Mouse (Mus musculus) layer of hippocampus, adult 8-10 months (tissue): ENCODE data around the gene Kif17. TPM values are rescaled to one million over a fixed set of nuclear protein-coding genes. Genes with fewer than 3 reads are reported as not detected.
A peak's percentile ranks its signal among the peaks of the same experiment; 100 is the strongest.

Source experiments
- DNase-seq, 2 experiments: peaks; one replicate each; pipeline ENCODE4 v3.0.0; 2022; ENCODE audit warnings: low spot score in 2 of 2
- total RNA-seq, 4 experiments: library from RNA; stranded (reverse); gene quantifications; 2 replicates each; pipeline ENCODE4 v1.2.4; 2022

Kif17 gene
- 10 to 100 TPM; 20.7 to 27.0 (median 23.2) TPM for total RNA-seq

DNA sequence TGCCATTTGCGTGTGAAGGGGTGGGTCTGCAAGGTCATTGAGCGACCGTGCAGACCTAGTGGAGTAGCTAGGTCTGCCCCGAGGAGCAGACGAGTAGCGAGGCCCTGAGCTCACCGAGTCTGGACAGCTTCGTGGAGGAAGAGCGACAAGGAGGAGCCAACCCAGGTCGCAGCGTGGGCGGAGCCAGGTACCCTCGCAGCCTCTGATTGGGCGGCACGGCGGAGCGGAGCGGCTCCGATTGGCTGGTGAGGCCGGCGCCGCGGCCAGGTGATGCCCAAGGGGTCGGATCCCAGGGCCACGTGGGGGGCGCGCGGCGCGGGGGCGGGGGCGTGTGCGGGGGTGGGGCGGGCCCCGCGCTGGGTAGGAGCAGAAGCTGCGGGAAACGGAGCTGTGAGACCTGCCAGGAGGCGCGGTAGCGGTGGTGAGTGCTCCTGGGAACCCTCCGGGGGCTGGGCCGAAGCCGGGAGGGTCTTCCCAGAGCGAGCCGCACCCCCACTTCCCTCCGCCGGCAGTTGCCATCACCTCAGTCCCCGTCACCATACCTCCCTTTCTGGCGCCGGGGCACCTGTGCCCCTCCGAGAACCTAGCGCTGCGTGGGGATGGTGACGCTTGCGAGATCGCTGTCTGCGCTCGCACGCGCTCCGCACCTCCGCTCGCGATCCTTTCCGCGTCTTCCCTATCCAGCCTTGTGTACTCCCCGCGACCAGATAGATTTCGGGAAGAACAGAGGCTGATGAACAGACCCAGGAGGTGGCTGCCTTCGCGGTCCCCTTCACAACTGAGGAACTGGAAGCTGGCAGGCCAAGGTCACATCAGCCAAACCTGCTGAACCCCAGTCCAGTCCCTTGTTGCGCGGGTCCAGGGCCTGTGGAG lies at the start of gene Kif17, which contains the start of gene Sh2d5:
TSS of gene Kif17 (plus strand) at position 348 of the 873 bp plus-strand sequence.
TSS of gene Sh2d5 (plus strand) at position 316 of the 873 bp plus-strand sequence.
- peak; percentile 89 to 90 for DNase-seq

DNA sequence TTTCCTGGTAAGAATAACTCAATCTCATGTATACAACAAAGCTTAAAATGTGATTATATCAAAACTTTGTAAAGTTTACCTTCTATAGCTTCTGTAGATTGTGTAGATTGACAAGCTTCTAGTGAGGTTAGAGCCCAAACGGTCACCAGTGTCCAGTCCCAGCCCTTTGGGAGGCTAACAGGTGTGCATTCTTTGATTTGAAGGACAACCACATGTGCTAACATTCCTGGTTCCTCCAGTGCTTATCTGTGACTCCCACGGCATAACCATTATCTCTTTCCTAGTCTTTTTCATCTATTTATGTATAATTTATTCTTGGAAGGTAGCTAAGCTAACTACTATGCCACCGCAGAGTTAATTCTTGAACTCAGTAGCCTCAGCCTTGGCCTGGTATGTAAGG lies 49.5 kb upstream of the Kif17 start:
- DNase-seq, result no peak

DNA sequence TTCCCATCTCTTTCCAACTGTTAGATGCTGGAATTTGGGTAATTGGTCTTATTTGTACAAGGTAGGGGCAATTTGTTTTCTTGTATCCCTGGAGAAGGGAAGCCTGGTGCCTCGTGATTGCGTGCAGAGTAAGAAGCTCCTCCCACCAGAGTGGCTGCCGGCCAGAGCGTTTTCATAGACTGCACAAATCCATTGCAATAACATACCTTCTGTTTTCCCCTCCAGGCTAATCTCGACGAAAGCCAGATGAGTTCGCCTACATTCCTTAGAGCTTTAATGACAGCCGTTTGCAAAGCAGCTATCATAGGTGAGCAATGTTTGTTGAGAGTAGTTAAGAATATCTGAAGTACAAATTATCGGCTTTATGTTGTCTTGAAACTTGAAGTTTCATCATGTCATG lies 48.5 kb upstream of the Kif17 start:
- no peak for DNase-seq

DNA sequence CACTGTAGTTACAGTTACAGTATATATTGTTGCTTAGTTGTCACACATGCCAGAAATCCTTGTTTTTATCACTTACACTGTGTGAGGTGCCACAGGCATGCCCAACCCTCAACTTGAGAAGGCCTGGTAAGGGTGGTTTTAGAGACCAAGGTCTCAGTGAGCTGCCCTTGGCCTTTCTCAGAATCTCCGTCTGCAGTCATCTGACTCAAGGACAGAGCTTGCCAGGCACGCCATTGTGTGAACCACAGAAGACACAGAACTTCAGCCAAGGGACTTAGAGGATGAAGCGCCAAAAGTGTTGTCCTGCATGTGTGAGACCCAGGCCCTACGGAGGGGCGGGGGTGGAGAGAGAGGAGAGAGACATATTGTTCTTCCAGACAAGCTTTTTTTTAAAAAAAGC lies 40.1 kb upstream of the Kif17 start:
- no peak for DNase-seq

DNA sequence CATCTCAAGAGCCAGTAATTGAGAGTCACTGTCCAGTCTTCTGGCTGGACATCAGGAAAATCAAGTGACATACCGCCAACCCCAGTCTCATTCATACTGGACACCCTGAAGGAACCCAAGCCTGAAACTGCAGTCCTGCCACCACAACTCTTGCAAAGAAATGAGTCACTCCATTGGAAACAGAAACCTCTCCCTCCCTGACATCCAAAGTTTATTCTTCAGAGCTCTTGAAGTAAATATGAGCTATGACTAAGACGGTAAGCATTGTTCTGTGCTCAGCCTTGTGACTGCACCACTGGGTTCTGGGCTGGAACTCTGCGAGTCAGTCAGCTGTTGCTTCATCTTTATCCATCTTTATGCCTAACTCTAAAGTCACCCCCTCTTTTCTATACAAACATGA lies 36.4 kb upstream of the Kif17 start:
- no peak for DNase-seq

DNA sequence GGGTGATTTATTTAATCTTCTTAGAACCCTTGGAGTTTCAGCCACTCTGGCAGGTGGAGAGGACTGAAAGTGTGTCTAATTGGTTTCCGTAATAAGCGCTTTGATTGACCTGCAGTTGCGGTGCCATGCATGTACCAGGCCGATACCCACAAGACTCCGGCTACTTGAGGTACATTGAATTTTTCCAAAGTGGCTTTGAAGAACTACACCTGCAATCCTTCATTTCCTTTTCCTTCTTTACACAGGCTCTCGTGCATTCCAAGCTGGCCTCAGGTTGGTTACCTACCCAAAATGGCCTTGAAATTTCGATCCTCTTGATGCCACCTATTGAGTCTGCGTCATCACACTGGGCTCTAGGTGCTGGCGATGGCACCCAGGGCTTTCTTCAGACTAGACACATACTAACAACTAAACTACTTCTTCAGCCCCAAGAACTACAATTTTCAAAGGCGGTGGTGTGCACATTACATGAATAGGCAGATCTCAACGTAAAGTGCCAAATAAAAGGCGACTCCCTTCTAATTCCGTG lies 34.5 kb upstream of the Kif17 start:
- DNase-seq, result peak in 1 of 2 experiments; percentile 33

DNA sequence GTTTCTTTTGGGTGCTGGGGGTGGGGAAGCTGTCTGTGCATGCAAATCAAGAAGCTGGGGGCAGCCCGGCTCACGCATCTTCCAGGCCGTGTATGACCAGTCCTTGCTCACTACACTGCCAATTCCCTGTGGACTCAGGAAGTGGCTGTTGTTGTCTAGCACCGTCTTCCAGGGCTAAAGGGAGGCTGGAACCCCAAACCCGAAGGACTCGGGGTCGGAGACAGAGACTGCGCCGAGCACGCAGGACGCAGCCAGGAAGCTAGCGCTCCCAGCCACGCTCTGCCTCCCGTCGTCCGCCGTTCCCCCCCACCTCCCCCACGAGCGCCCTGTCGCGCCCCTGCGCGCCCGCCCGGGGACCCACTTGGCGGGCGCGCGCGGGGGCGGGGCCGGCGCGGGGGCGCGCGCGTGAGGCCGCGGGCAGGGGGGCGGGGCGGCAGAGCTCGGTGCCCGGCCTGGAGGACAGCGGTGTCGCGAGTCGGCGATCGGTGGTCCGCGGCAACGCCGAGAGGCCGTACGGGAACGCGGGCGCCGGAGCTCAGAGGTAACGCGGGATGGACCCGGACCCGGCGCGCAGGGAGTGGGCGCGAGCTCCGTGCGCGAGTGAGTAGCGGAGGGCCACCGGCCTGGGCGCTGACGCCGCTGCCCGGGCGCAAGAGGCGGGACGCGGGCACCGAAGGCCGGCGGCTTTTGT lies 33.9 kb upstream of the Kif17 start, which contains the start of gene Hp1bp3:
TSS of gene Hp1bp3 (plus strand) at position 97 of the 691 bp plus-strand sequence.
- DNase-seq, result peak; percentile 53 to 67

DNA sequence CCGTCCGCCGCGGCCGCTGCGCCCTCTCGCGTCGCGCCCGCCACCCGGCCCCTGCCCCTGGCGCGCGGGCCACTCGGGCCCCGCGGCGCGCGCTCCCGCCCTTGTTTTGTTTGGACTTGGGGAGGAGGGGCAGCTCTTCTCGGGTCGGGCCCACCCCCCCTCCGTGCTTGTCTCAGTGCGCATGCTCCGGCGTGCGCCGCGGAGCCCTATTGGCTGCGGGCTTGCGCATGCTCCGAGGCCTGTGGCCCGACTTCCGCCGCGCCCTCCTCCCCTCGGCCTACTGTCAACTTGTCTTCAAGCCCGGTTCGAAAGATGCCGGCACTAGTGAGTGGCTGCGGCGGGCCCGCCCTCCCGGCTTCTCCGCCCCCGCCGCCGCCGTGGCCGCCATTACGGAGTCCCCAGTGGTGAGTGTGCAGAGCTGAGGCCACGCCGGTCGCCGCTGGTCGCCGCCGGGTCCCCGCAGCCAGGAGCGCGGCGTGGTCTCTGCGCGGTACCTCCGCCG lies 33.3 kb upstream of the Kif17 start:
- peak; percentile 96 to 98 for DNase-seq

DNA sequence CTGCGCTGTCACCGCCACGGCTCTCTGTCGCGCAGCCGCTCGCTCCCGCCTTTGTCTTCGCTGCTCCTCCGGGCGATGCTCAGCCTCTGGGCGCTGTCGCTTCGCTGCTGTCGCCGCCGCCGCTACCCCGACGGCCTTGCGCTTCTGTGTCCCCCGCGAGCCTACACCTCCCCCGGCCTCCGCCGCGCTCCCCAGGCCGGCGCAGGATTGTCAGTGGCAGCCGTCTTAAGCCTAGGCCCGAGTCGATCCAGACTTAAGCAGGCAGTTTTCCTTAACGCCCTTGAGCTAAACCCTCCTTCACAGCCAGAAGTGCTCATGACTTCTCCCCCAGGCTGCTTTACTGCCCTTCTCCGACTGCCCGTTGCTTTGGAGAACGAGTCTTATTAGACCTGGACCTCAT lies 32.8 kb upstream of the Kif17 start:
- DNase-seq, result no peak

DNA sequence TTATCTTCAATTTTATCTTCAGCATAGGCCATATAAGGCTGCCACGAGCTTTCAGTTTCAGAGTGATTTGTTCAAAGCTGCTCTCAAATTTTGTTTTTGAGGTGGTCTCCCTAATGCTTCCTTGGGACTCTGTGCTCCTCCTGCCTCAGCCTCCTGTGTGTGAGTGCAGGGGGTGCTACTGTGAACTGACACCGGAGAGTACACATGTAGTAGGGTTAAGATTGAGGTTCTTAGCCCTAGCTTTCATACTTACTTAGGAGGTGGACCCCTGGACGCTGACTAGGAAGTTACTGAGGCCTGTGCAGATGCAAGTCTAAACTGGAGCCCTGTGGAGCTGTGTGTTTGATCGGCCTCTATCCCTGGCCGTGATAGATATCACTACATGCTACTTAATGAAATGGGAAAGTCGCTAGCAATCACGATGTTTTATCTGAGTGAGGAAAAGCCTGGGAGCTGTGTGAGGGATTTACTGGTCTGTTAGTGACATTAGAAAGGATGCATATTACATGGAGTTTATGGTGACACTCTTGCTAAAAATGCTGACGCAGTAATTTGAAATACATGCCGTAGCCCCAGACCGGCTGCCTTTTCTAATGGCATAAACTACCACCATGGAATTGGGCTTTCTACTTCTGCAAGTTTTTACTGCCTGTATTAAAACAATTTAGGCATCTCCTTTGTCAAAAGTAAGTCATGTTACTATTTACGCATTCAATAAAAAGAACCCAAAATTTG lies 32.1 kb upstream of the Kif17 start:
- DNase-seq, result no peak

DNA sequence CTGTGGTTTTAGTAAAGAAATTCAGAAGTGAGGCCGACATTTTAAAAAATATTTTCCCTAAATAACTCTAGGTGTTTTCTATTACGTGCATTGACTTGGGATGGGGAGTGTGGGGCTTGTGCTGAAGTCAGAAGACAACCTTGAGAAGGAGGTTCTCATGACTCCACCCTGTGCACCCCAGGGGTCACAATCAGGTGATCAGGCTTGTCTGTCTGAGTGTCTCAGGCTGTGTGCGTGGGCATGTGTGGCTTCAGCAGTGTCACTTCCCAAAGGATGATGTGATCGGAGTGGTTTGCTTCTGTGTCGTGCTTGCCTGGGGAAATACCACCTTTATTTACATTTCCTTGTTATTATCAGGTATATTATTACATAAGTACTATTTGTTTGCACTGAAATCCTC lies 30.9 kb upstream of the Kif17 start:
- no peak for DNase-seq

DNA sequence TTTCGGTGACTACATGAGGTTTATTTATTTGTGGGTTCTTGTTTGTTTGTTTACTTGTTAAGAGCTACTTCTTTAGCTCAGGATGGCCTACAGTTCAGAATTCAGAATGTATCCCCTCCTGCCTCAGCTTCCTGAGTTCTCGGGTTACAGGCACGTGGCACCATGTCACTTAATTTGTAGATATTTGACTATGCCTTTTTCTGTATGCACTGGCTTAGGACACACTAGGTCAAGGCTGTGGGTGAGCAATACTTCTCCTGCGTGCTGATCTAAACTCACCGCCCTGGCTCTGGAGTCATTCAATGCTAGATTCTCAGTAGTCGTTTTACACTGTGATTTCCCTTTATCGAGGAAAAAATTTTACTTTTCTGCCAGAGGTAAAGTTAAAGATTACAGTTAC lies 29.5 kb upstream of the Kif17 start:
- no peak for DNase-seq

DNA sequence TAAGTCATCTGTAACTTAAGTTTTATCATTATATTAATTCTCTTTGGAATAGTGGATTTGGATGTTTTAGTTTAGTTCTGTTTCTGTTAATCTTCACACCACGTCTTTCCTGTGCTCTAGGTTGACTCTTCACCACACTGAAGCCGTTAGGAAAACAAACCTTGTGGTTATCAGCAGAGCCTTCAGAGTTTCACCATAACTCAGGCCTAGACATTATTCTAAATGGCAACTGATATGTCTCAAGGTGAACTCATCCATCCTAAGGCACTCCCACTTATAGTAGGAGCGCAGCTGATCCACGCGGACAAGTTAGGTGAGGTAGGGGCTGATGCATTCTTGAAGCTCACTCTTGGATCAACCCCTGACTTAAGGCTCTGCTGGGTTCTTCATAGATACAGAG lies 28.8 kb upstream of the Kif17 start:
- DNase-seq, result no peak

DNA sequence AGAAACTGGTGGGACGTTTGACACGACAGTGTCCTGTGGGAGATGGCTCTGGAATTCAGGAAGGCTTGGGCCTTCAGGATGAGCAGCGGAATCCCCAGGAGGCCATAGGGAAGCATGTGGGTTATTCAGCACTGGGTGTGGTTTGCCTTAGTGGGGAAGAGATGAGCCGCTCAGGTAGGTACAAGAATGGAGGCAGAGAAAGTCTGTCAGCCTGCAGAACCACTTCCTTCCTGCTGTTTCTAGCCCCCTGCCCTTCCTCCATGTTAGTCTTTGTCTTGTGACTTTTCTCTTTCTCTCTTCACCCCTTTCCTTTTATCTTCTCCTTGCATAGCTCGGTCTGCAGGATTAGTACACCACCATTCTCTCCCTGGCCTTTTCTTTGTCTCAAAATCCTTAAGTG lies 27.8 kb upstream of the Kif17 start:
- DNase-seq, result no peak

DNA sequence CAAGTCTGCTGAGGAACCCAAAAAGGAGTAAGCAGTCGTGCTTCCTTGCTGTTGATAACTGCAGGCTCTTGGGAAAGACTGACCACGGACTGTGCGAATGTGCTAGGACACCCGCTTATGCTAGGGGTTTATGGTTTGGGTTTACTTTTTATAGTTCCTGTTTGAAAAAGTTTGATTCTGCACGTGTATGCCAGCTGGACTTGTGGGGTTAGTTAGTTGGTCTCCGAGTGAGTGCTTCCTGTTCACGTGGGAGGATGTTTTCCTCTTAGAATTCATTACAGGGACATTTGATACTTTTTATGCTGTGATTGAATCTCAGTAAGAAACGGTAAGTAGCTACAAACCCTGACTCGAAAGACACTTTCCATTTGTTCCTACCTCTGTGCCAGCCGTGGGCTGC lies 26.6 kb upstream of the Kif17 start:
- no peak for DNase-seq

DNA sequence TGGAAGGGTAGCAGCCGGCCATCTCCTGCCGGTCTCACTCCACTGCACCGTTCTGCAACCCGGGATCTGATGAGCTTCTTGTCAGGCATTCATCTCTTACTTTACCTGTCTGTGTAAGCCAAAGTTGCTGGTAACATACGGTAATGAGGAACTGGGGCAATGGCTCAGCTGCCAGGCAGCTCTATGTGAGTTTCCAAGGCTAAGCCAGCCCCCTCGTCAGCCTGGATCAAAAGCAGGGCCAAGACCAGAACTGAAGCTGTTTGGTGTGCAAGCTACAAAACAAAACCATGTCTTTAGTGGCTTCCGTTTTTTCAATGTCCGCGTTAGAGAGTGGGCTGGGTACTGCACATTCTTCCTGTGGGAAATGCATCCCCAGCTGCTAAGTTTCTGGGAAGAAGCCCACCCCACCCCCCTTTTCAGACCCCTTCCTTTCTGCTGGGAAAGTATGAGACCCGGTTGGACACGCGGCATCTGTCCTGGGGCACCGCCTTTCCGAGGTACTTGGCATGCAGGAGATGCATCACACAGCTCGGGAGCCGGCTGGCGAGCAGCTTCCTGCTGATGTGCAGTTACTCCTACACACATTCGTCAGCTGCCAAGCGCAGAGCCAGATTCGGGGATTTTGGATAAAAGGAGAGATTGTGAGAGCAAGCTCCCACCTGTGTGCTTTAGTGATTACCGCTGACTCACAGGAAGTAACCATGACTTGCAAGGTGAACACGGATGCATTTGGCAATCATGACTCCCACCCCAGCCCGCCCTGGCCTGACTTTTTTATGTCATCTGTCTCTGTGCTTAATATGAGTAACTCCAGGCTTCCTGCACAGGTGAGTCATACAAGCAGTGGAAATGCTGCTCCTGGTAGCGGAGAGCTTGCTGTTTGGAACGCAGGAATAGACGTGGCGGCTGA lies 3.2 kb upstream of the Kif17 start:
- peak; percentile 79 for DNase-seq

DNA sequence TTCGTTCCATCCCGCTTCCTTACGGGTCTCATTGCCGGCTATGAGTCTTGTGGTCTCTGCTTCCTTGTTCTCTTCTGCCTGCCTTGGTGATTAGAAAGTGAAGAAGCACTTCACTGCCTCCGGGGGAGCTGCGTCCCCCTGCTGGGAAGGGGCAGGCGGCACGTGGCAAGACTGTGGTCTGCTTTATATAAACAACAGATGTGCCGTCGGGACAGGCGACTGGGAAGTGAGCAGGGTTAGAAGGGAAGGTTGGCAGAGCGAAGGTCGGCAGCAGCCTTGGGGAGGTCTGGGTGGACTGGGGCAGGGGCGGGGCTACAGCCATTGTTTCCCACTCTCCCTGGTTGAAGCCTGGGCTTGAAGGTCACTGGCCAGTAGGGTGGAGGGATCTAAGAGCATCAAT lies 1.6 kb downstream of the Kif17 start:
- DNase-seq, result no peak

DNA sequence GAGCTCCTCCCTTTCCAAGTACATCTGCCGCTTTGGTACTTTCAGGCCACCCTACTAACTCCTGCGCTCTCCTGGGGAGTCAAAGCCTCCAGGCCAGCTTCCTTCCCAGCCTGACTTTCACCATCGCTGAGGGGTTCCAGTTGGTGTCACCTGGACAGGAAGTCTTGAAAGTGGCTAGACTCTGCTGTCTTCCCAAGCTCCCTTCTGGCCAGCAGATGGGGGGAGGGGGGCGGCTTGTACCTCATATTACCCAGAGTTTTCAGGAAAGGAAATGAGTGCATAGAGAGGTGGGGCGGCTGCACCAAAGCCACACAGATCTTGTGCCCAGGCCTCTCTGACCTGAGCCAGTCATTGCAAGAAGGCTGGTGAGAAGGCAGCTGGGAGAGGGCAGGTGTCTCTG lies 2.0 kb downstream of the Kif17 start:
- DNase-seq, result no peak

DNA sequence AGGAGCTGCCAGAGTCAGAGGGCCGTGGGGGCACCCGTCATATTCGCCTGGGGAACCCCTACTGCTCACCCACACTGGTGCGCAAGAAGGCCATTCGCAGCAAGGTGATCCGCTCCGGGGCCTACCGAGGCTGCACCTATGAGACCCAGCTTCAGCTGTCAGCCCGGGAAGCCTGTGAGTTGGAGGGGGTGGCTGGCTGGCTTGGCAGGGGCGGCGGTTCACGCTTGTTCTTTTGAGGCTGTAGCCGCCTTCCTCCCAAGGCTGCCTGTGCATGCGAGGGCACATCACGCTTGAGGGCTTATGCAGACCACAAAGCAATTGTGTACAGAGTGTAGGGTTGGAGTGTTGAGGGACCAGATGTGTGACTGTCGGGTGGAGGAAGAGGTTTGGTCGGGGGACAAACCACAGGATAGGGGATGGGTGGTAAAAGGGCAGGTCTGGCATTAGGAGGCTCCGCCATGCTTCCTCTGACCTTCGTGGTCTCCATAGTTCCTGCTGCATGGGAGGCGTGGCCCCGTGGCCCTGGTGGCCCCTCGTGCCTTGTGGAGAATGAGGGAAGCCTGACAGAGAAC lies 7.0 kb downstream of the Kif17 start:
- DNase-seq, result no peak

DNA sequence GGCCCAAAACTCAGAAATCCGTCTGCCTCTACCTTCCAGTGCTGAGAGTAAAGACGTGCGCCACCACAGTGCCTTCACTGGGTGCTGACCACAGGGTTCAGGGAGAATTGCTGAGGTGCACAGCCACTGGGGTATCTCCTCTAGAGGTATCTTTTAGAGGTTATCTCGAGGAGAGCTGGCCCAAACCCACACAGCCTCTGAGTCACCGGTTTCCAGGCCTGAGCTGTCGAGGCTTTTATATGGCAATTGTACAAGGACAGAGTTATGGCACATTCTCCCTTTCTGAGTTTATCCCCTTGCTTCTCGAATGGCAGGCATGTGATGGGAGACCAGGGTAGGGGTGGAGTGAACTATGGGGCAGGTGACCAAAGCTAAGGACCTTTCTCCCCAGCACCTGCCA lies 8.4 kb downstream of the Kif17 start:
- DNase-seq, result no peak
